Mouse (Mus musculus) midbrain, embryonic 12.5 days (tissue): ENCODE data around the gene Tmx2. TPM values are rescaled to one million over a fixed set of nuclear protein-coding genes. Genes with fewer than 3 reads are reported as not detected.
"Not testable (repeated sequence)": the region's sequence is repeated elsewhere in the genome, so short reads cannot be mapped to it uniquely, and the experiment has no call there.

Experiments
- ATAC-seq: fragments of 200-750 bp; cut with Nextera tagmentation; 2 replicates; pipeline ENCODE4 v1.8.0; 2017; ENCODE audit warnings: low read depth, moderate TSS enrichment, moderate library complexity; ENCODE audit not compliant: low FRiP score
- H3K27ac ChIP-seq: fragments of 300-500 bp; sonication (generic); replicated peaks from 2 replicates; pipeline ENCODE4 v1.5.1; 2016; ENCODE audit warnings: mild to moderate bottlenecking
- H3K27me3 ChIP-seq: fragments of 300-500 bp; sonication (generic); 2 replicates; pipeline ENCODE4 v1.6.1; 2016; ENCODE audit warnings: mild to moderate bottlenecking
- H3K36me3 ChIP-seq: fragments of 300-500 bp; sonication (generic); 2 replicates; pipeline ENCODE4 v1.6.1; 2016
- H3K4me1 ChIP-seq: fragments of 300-500 bp; sonication (generic); 2 replicates; pipeline ENCODE4 v1.6.1; 2016
- H3K4me2 ChIP-seq: fragments of 300-500 bp; sonication (generic); replicated peaks from 2 replicates; pipeline ENCODE4 v1.6.1; 2016; ENCODE audit warnings: mild to moderate bottlenecking, moderate library complexity
- H3K4me3 ChIP-seq: fragments of 300-500 bp; sonication (generic); 2 replicates; pipeline ENCODE4 v1.5.1; 2016; ENCODE audit warnings: mild to moderate bottlenecking
- H3K9ac ChIP-seq: fragments of 300-500 bp; sonication (generic); replicated peaks from 2 replicates; pipeline ENCODE4 v1.6.1; 2016; ENCODE audit warnings: mild to moderate bottlenecking, moderate library complexity
- H3K9me3 ChIP-seq: fragments of 300-500 bp; sonication (generic); 2 replicates; pipeline ENCODE4 v1.6.1; 2016; ENCODE audit warnings: mild to moderate bottlenecking
- WGBS: fragments of 180-500 bp; shearing (Covaris S2); methylation state at CpG from one replicate; pipeline ENCODE4 v1.1.7; 2016; 5-methylcytosine and 5-hydroxymethylcytosine counted together
- polyA plus RNA-seq: library from polyadenylated mRNA; unstranded; fragments of >200 nt; fragmentation: Nextera tagmentation; extraction: Ambion mirVana; gene quantifications from 2 replicates; pipeline ENCODE4 v1.2.1, GENCODE M21; 2016

Gene Tmx2
- polyA plus RNA-seq, 1 experiment from 2014 or later = 169 TPM

- WGBS = under 1% methylated on average over 44 of the region's 44 CpGs
- ATAC-seq = peak; percentile 100
Observed at GRCm38 (mm10) chr2:84677968-84678880, 716 bp downstream of the Tmx2 start, which contains the start of the genes Gm28635 and Med19. TSS of gene Gm28635 (minus strand) at chr2:84678041. TSS of gene Med19 (plus strand) at chr2:84678402.

GRCm38 (mm10) chr2:84677270-84677967 lies 1.5 kb downstream of the Tmx2 start:
- peak overlapping the region; percentile 65 for H3K4me2 ChIP-seq
- WGBS = 11% methylated on average over 22 of the region's 22 CpGs
- no peaks in the 10 kb centered on the region for H3K9me3 ChIP-seq
- peak; percentile 53 for ATAC-seq
- peaks cover 17% of the 10 kb centered on the region for H3K4me1 ChIP-seq
- H3K36me3 ChIP-seq = peaks cover 39% of the 10 kb centered on the region
- H3K27ac ChIP-seq = peak overlapping the region; percentile 61; the same call in 1 of the 2 replicates
- H3K9ac ChIP-seq = peak overlapping the region; percentile 65
- H3K4me3 ChIP-seq = peak overlapping the region; percentile 98
- H3K27me3 ChIP-seq = no peaks in the 10 kb centered on the region

More at GRCm38 (mm10) chr2:84677968-84678880, 716 bp downstream of the Tmx2 start, which contains the start of the genes Gm28635 and Med19:
- Histone ChIP-seq H3K9ac (peak within 1 kb of the TSS; percentile 86), H3K9me3 (no peaks in the 10 kb centered on the region), H3K27me3 (no peaks in the 10 kb centered on the region), H3K27ac (peak within 1 kb of the TSS; percentile 61), H3K4me2 (peak within 1 kb of the TSS; percentile 87), H3K36me3 (peaks cover 31% of the 10 kb centered on the region), H3K4me3 (peak within 1 kb of the TSS; percentile 98), H3K4me1 (peaks cover 17% of the 10 kb centered on the region)

- 82% methylated on average over 4 of the region's 5 CpGs for WGBS
- not testable (repeated sequence) for H3K4me3 ChIP-seq, H3K27me3 ChIP-seq, ATAC-seq, H3K9me3 ChIP-seq, H3K27ac ChIP-seq, H3K9ac ChIP-seq
- Histone ChIP-seq H3K4me2 (peak overlapping the region; percentile 71; the same call in 1 of the 2 replicates), H3K36me3 (peaks cover 45% of the 10 kb centered on the region), H3K4me1 (peaks cover 11% of the 10 kb centered on the region)
Observed at GRCm38 (mm10) chr2:84671535-84671934, 7.4 kb downstream of the Tmx2 start.

GRCm38 (mm10) chr2:84670569-84670933 lies 8.4 kb downstream of the Tmx2 start, which contains the start of gene Selenoh:
TSS of gene Selenoh (minus strand) at chr2:84670770.
- peak within 1 kb of the TSS; percentile 71 for H3K4me2 ChIP-seq
- 1% methylated on average over 20 of the region's 20 CpGs for WGBS
- peaks cover 40% of the 10 kb centered on the region for H3K36me3 ChIP-seq
- peaks cover 11% of the 10 kb centered on the region for H3K4me1 ChIP-seq
- peak within 1 kb of the TSS; percentile 93 for H3K27ac ChIP-seq
- H3K4me3 ChIP-seq = peak within 1 kb of the TSS; percentile 78
- no peaks in the 10 kb centered on the region for H3K9me3 ChIP-seq
- H3K27me3 ChIP-seq = no peaks in the 10 kb centered on the region
- ATAC-seq = peak; percentile 97
- H3K9ac ChIP-seq = peak within 1 kb of the TSS; percentile 85

GRCm38 (mm10) chr2:84669828-84670568 lies 8.9 kb downstream of the Tmx2 start:
- peaks cover 35% of the 10 kb centered on the region for H3K36me3 ChIP-seq

GRCm38 (mm10) chr2:84666081-84666480 lies 12.9 kb downstream of the Tmx2 start:
- no peak for ATAC-seq
- Histone ChIP-seq H3K9me3 (0 out of 2 replicates have a peak, but pooled peaks cover 3% of the 10 kb centered on the region), H3K27me3 (no peaks in the 10 kb centered on the region), H3K27ac (no peak overlapping the region), H3K4me3 (no peak overlapping the region), H3K36me3 (peaks cover 10% of the 10 kb centered on the region; the same call in 1 of the 2 replicates), H3K4me2 (no peak overlapping the region), H3K4me1 (peaks cover 11% of the 10 kb centered on the region), H3K9ac (no peak overlapping the region)
- 69% methylated on average over 12 of the region's 12 CpGs for WGBS

More at GRCm38 (mm10) chr2:84669828-84670568, 8.9 kb downstream of the Tmx2 start:
- Histone ChIP-seq H3K9me3 (no peaks in the 10 kb centered on the region), H3K4me3 (peak overlapping the region; percentile 78), H3K4me1 (peaks cover 11% of the 10 kb centered on the region), H3K27me3 (no peaks in the 10 kb centered on the region), H3K27ac (peak overlapping the region; percentile 93), H3K4me2 (peak overlapping the region; percentile 71), H3K9ac (peak overlapping the region; percentile 85)
- 4% methylated on average over 39 of the region's 39 CpGs for WGBS
- peak; percentile 84 for ATAC-seq

GRCm38 (mm10) chr2:84662866-84663265 lies 16.1 kb downstream of the Tmx2 start:
- Histone ChIP-seq H3K9me3 (0 out of 2 replicates have a peak, but pooled peaks cover 3% of the 10 kb centered on the region), H3K4me2 (no peak overlapping the region), H3K9ac (no peak overlapping the region), H3K36me3 (no peaks in the 10 kb centered on the region), H3K4me1 (no peaks in the 10 kb centered on the region), H3K27me3 (no peaks in the 10 kb centered on the region), H3K27ac (no peak overlapping the region), H3K4me3 (no peak overlapping the region)
- WGBS = 22% methylated on average over 2 of the region's 2 CpGs
- peak; percentile 42; the same call in 1 of the 2 replicates for ATAC-seq

GRCm38 (mm10) chr2:84660253-84660652 lies 18.7 kb downstream of the Tmx2 start:
- Histone ChIP-seq H3K27ac (no peak overlapping the region), H3K9me3 (0 out of 2 replicates have a peak, but pooled peaks cover 3% of the 10 kb centered on the region), H3K4me2 (no peak overlapping the region), H3K9ac (no peak overlapping the region), H3K4me3 (no peak overlapping the region), H3K36me3 (no peaks in the 10 kb centered on the region), H3K4me1 (no peaks in the 10 kb centered on the region), H3K27me3 (no peaks in the 10 kb centered on the region)
- no peak for ATAC-seq
- 73% methylated on average over 3 of the region's 3 CpGs for WGBS

GRCm38 (mm10) chr2:84658806-84659205 lies 20.1 kb downstream of the Tmx2 start, which contains the start of gene Btbd18:
TSS of gene Btbd18 (plus strand) at chr2:84659079.
- no peak within 1 kb of the TSS for H3K4me3 ChIP-seq
- no peaks in the 10 kb centered on the region for H3K36me3 ChIP-seq
- H3K27ac ChIP-seq = no peak within 1 kb of the TSS
- no peaks in the 10 kb centered on the region for H3K27me3 ChIP-seq
- 0 out of 2 replicates have a peak, but pooled peaks have one; percentile 30 for ATAC-seq
- H3K4me1 ChIP-seq = no peaks in the 10 kb centered on the region
- no peak within 1 kb of the TSS for H3K4me2 ChIP-seq
- H3K9ac ChIP-seq = no peak within 1 kb of the TSS
- H3K9me3 ChIP-seq = 0 out of 2 replicates have a peak, but pooled peaks cover 3% of the 10 kb centered on the region
- WGBS = 92% methylated on average over 32 of the region's 32 CpGs

GRCm38 (mm10) chr2:84655864-84656263 lies 23.1 kb downstream of the Tmx2 start:
- 62% methylated on average over 1 of the region's 1 CpGs for WGBS
- Histone ChIP-seq H3K9me3 (no peaks in the 10 kb centered on the region), H3K4me2 (no peak overlapping the region), H3K27ac (no peak overlapping the region), H3K36me3 (no peaks in the 10 kb centered on the region), H3K4me3 (no peak overlapping the region), H3K27me3 (no peaks in the 10 kb centered on the region), H3K4me1 (no peaks in the 10 kb centered on the region), H3K9ac (no peak overlapping the region)
- no peak for ATAC-seq

- H3K4me1 ChIP-seq = 0 out of 2 replicates have a peak, but pooled peaks cover 4% of the 10 kb centered on the region
- H3K27me3 ChIP-seq = no peaks in the 10 kb centered on the region
- no peak overlapping the region for H3K9ac ChIP-seq
- no peak overlapping the region for H3K27ac ChIP-seq
- no peak overlapping the region for H3K4me3 ChIP-seq
- no peak for ATAC-seq
- no peaks in the 10 kb centered on the region for H3K36me3 ChIP-seq
- H3K4me2 ChIP-seq = no peak overlapping the region
- no peaks in the 10 kb centered on the region for H3K9me3 ChIP-seq
Observed at GRCm38 (mm10) chr2:84653354-84653753, 25.6 kb downstream of the Tmx2 start.
